Mouse (Mus musculus): ENCODE measurements around the gene Ext2. TPM values are rescaled to one million over a fixed set of nuclear protein-coding genes. Genes with fewer than 3 reads are reported as not detected.

Gene Ext2
- polyA plus RNA-seq, 1 experiment from 2014 or later, result 122 TPM

DNA sequence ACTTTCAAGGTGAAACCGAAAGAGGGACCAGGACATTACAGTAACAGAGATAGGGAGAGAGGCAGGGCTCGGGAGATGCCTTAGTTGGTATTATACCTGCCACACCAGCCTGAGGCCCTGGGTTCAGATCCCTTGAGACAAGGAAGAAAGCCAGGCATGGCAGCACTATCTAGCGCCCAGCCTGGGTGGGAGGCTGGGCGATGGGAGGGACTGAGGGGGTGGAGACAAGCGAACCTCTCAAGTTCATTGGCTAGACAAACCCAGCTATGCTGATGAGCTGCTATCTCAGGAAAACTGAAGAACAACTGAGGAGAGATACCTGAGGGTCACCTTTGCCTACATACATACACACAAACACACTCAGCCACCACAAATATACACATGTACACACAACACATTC, 17.3 kb downstream of the Ext2 start:
- 82% methylated on average over 5 of the region's 5 CpGs for WGBS
- Histone ChIP-seq H3K4me3 (replicated peaks) (no peak overlapping the region), H3K4me2 (no peak overlapping the region), H3K27me3 (no peaks in the 10 kb centered on the region), H3K4me1 (no peaks in the 10 kb centered on the region), H3K9ac (no peak overlapping the region), H3K9me3 (replicated peaks) (no peaks in the 10 kb centered on the region), H3K27ac (no peak overlapping the region), H3K36me3 (peaks cover 81% of the 10 kb centered on the region)
- no peak for ATAC-seq (replicated peaks; ENCODE audit: low FRiP score)

GRCm38 (mm10) chr2:93802947-93803346, 19.4 kb downstream of the Ext2 start:
- no peak overlapping the region for H3K4me3 ChIP-seq (replicated peaks)
- 86% methylated on average over 2 of the region's 2 CpGs for WGBS
- H3K36me3 ChIP-seq, result peaks cover 78% of the 10 kb centered on the region
- H3K4me1 ChIP-seq, result no peaks in the 10 kb centered on the region
- no peaks in the 10 kb centered on the region for H3K9me3 ChIP-seq (replicated peaks)
- H3K9ac ChIP-seq, result no peak overlapping the region
- H3K27ac ChIP-seq, result no peak overlapping the region
- ATAC-seq (replicated peaks; ENCODE audit: low FRiP score), result no peak
- H3K4me2 ChIP-seq, result no peak overlapping the region
- no peaks in the 10 kb centered on the region for H3K27me3 ChIP-seq

DNA sequence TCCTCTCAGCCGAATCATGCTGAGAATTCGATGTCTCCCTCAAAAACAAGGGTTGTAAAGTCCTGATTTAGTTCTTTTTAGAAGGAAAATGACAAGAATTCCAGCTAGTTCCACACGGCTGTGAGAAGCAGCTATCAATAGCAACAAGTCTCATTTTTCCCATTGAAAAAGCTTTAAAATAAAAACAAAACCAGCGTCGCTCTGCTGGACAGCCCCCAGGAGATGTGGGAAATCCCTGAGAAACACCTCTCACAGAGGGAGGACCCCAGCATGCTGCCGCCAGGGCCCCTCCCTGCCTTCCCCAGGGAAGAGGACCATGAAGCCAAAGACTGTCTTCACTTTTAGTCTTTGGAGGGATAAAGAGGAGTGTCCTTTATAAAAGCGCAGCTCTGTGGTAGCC, 21.3 kb downstream of the Ext2 start:
- no peak for ATAC-seq (replicated peaks; ENCODE audit: low FRiP score)
- 81% methylated on average over 7 of the region's 7 CpGs for WGBS
- no peaks in the 10 kb centered on the region for H3K9me3 ChIP-seq (replicated peaks)
- H3K36me3 ChIP-seq, result peaks cover 78% of the 10 kb centered on the region
- H3K4me2 ChIP-seq, result no peak overlapping the region
- no peak overlapping the region for H3K27ac ChIP-seq
- no peak overlapping the region for H3K9ac ChIP-seq
- H3K4me1 ChIP-seq, result no peaks in the 10 kb centered on the region
- H3K4me3 ChIP-seq (replicated peaks), result no peak overlapping the region
- no peaks in the 10 kb centered on the region for H3K27me3 ChIP-seq

- 81% methylated on average over 19 of the region's 19 CpGs for WGBS
- no peak for ATAC-seq (replicated peaks; ENCODE audit: low FRiP score)
- H3K36me3 ChIP-seq, result peaks cover 78% of the 10 kb centered on the region
- no peak overlapping the region for H3K27ac ChIP-seq
- H3K4me1 ChIP-seq, result peaks cover 2% of the 10 kb centered on the region; the same call in 1 of the 2 replicates
- no peak overlapping the region for H3K9ac ChIP-seq
- H3K4me2 ChIP-seq, result no peak overlapping the region
- no peaks in the 10 kb centered on the region for H3K9me3 ChIP-seq (replicated peaks)
- no peak overlapping the region for H3K4me3 ChIP-seq (replicated peaks)
- H3K27me3 ChIP-seq, result no peaks in the 10 kb centered on the region
These were observed 25.1 kb downstream of the Ext2 start for GRCm38 (mm10) chr2:93797162-93797795.

- H3K27ac ChIP-seq, result no peak overlapping the region
- H3K4me2 ChIP-seq, result no peak overlapping the region
- H3K27me3 ChIP-seq, result no peaks in the 10 kb centered on the region
- no peak overlapping the region for H3K9ac ChIP-seq
- H3K36me3 ChIP-seq, result peaks cover 78% of the 10 kb centered on the region
- WGBS, result 87% methylated on average over 5 of the region's 5 CpGs
- no peak for ATAC-seq (replicated peaks; ENCODE audit: low FRiP score)
- no peak overlapping the region for H3K4me3 ChIP-seq (replicated peaks)
- H3K9me3 ChIP-seq (replicated peaks), result no peaks in the 10 kb centered on the region
- peaks cover 16% of the 10 kb centered on the region for H3K4me1 ChIP-seq
These were observed 28.0 kb downstream of the Ext2 start for GRCm38 (mm10) chr2:93794375-93794774.

GRCm38 (mm10) chr2:93791516-93792499, 30.6 kb downstream of the Ext2 start:
- Histone ChIP-seq H3K9me3 (replicated peaks) (no peaks in the 10 kb centered on the region), H3K9ac (no peak overlapping the region), H3K4me3 (replicated peaks) (no peak overlapping the region), H3K4me1 (peaks cover 16% of the 10 kb centered on the region), H3K27ac (peak overlapping the region; percentile 71), H3K27me3 (no peaks in the 10 kb centered on the region), H3K36me3 (peaks cover 69% of the 10 kb centered on the region), H3K4me2 (no peak overlapping the region)
- WGBS, result 47% methylated on average over 13 of the region's 13 CpGs
- ATAC-seq (replicated peaks; ENCODE audit: low FRiP score), result peak; percentile 81

GRCm38 (mm10) chr2:93790798-93791345, 31.5 kb downstream of the Ext2 start:
- 81% methylated on average over 4 of the region's 4 CpGs for WGBS
- no peak for ATAC-seq (replicated peaks; ENCODE audit: low FRiP score)
- no peak overlapping the region for H3K4me3 ChIP-seq (replicated peaks)

DNA sequence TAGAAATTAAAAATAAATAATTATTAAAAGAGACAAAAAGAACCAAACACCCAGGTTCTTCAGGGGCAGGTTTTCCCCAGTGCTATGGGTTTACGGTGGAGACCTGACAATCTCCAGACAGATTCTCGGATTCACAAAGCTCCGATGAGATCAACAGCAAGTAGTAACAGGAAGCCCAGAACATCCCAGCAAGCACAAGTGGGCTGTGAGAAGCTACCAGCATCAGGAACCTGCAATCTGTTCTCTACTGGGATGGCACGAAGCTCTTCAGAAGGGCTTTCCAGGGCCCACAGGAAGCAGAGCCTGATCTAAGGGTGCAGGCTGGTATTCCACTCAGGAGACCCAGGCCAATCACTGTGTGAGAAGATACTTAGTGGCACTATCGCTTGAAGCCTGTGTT, 33.8 kb downstream of the Ext2 start:
- WGBS, result 89% methylated on average over 5 of the region's 5 CpGs
- Histone ChIP-seq H3K9me3 (replicated peaks) (no peaks in the 10 kb centered on the region), H3K27ac (no peak overlapping the region), H3K9ac (no peak overlapping the region), H3K4me2 (no peak overlapping the region), H3K4me3 (replicated peaks) (no peak overlapping the region), H3K27me3 (0 out of 2 replicates have a peak, but pooled peaks cover 4% of the 10 kb centered on the region), H3K4me1 (peaks cover 16% of the 10 kb centered on the region), H3K36me3 (peaks cover 36% of the 10 kb centered on the region)
- no peak for ATAC-seq (replicated peaks; ENCODE audit: low FRiP score)

More at GRCm38 (mm10) chr2:93790798-93791345, 31.5 kb downstream of the Ext2 start:
- Histone ChIP-seq H3K27me3 (0 out of 2 replicates have a peak, but pooled peaks cover 3% of the 10 kb centered on the region), H3K9ac (no peak overlapping the region), H3K36me3 (peaks cover 59% of the 10 kb centered on the region), H3K4me1 (peaks cover 16% of the 10 kb centered on the region), H3K27ac (peak overlapping the region; percentile 45), H3K4me2 (no peak overlapping the region), H3K9me3 (replicated peaks) (no peaks in the 10 kb centered on the region)

DNA sequence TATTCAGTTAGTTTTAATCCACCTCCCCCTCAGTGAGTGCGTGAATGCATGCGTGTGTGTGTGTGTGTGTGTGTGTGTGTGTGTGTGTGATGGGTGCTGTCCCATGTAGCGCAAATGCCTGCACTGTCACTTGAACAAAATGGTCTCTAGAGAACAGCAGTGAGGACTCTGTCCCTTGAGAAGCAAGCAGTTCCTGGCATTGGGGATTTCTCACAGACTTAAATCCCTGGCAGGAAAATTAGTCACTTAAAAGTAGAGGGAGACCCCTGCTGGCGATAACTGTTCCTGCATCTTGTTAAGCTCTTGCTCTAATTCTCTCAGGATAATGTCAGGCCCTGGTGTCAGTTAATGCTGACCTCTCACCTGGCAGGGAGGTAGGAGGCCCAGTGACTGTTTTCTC, 36.2 kb downstream of the Ext2 start:
- Histone ChIP-seq H3K9ac (no peak overlapping the region), H3K27me3 (0 out of 2 replicates have a peak, but pooled peaks cover 4% of the 10 kb centered on the region), H3K4me2 (no peak overlapping the region), H3K27ac (no peak overlapping the region), H3K4me3 (replicated peaks) (no peak overlapping the region), H3K36me3 (peaks cover 29% of the 10 kb centered on the region), H3K4me1 (peaks cover 10% of the 10 kb centered on the region; the same call in 1 of the 2 replicates), H3K9me3 (replicated peaks) (no peaks in the 10 kb centered on the region)
- WGBS, result 41% methylated on average over 4 of the region's 4 CpGs
- ATAC-seq (replicated peaks; ENCODE audit: low FRiP score), result no peak; the same call in 1 of the 2 replicates

DNA sequence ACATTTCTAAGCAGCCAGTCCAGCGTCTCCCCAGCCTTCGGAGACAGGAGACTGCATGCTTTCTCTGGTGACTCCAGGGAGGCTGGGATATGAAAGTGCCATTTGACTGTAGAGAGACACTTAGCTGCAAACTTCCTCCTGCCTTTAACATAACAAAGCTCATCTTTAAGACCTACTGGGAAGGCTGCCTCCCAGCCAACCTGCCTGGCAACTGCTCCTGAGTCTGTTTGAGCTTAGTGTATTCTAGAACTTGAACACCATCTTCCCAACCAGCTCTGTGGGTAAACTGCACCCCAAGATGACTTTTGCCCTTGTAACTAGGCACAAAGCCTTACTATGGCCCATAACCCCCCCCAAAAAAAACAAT, 37.0 kb downstream of the Ext2 start:
- no peak overlapping the region for H3K4me2 ChIP-seq
- no peak for ATAC-seq (replicated peaks; ENCODE audit: low FRiP score)
- WGBS, result 38% methylated on average over 2 of the region's 2 CpGs
- H3K9me3 ChIP-seq (replicated peaks), result no peaks in the 10 kb centered on the region
- H3K4me1 ChIP-seq, result peaks cover 11% of the 10 kb centered on the region
- no peak overlapping the region for H3K4me3 ChIP-seq (replicated peaks)
- no peak overlapping the region for H3K9ac ChIP-seq
- H3K27me3 ChIP-seq, result 0 out of 2 replicates have a peak, but pooled peaks cover 4% of the 10 kb centered on the region
- no peak overlapping the region for H3K27ac ChIP-seq
- H3K36me3 ChIP-seq, result peaks cover 25% of the 10 kb centered on the region

DNA sequence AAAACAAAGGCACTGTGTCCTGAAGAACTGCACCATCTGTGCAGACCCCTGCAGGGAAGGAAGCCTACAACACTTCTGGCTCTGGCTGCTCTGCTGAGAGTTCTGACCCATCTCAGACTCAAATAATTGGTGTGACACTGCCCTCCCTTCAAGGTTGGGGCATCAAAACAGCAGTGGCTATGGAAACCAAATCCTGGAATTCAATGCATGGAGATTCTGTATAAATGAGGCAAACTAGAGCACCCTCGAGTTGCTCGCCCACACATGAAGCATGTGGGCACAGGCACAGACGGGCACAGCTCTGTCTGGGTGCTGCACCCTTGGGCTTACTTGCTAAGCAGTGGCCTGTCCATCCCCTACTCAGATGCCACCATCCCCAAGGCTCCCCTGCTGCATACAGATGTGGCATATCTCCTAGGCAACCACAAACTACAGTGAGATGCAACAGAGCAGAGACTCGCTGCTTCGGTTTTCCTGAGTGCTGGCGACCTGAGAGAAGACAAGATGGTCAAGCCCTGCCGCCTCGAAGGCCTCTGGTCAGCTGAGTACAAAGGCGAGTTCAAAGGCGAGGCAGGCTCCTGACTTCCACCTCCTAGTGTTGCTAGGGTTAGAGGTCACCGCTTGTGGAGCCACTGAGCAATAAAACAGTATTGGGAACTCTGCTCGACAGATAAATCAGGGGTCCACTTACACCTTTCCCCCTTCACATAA, 37.5 kb downstream of the Ext2 start:
- H3K9me3 ChIP-seq (replicated peaks), result no peaks in the 10 kb centered on the region
- ATAC-seq (replicated peaks; ENCODE audit: low FRiP score), result no peak
- 43% methylated on average over 12 of the region's 12 CpGs for WGBS

More for the DNA sequence above, 37.5 kb downstream of the Ext2 start:
- Histone ChIP-seq H3K36me3 (peaks cover 20% of the 10 kb centered on the region), H3K4me3 (replicated peaks) (no peak overlapping the region), H3K27me3 (0 out of 2 replicates have a peak, but pooled peaks cover 4% of the 10 kb centered on the region), H3K9ac (no peak overlapping the region), H3K4me2 (no peak overlapping the region), H3K27ac (no peak overlapping the region), H3K4me1 (peaks cover 17% of the 10 kb centered on the region)

Data from kidney, embryonic 15.5 days (tissue).